8 mouse cellular contexts compared by ENCODE assay signal in the genomic region with DNA sequence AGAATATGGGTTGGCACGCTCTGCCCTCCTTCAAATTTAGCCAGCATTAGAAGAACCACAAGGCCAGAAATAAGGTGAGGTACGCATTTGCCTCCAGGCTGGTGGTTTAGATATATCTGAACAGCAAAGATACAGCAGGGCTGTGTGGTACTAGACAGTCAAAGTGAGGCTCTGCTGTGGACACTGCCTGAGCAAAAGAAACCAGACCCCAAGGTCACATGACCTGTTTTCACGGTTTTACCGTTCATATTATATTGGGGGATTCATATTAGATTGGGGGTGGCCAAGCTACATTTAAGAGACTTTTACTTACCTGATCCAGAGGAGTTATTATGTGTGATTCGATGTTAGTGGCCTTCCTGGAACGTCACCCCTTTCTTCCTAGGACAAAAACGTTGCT. TPM values are rescaled to one million over a fixed set of nuclear protein-coding genes. Genes with fewer than 3 reads are reported as not detected.
DNase-seq lines count a peak whose midpoint lies in the region; ATAC-seq and TF ChIP-seq lines count a peak whose summit lies in the region.

No protein-coding gene starts in this region.

- H3K4me2 ChIP-seq in lung, embryonic 14.5 days, result peak overlapping the region; percentile 73
- peak overlapping the region; percentile 74 for H3K4me2 ChIP-seq in hindbrain, embryonic 15.5 days
- H3K4me2 ChIP-seq in midbrain, embryonic 15.5 days, result peak overlapping the region; percentile 72

- no peaks in the 10 kb centered on the region for H3K36me3 ChIP-seq in lung, embryonic 14.5 days (ENCODE audit: insufficient read depth)
- no peaks in the 10 kb centered on the region for H3K36me3 ChIP-seq in embryonic facial prominence, embryonic 10.5 days (replicated peaks)
- no peaks in the 10 kb centered on the region for H3K36me3 ChIP-seq in hindbrain, embryonic 15.5 days
- no peaks in the 10 kb centered on the region for H3K36me3 ChIP-seq in midbrain, embryonic 15.5 days (replicated peaks)

- H3K9me3 ChIP-seq in lung, embryonic 14.5 days (ENCODE audit: low read depth, low read length), result no peaks in the 10 kb centered on the region
- no peaks in the 10 kb centered on the region for H3K9me3 ChIP-seq in embryonic facial prominence, embryonic 10.5 days
- H3K9me3 ChIP-seq in hindbrain, embryonic 15.5 days, result no peaks in the 10 kb centered on the region
- no peaks in the 10 kb centered on the region for H3K9me3 ChIP-seq in midbrain, embryonic 15.5 days

- H3K4me1 ChIP-seq in lung, embryonic 14.5 days (ENCODE audit: insufficient read depth), result 0 out of 2 replicates have a peak, but pooled peaks cover 10% of the 10 kb centered on the region
- H3K4me1 ChIP-seq in embryonic facial prominence, embryonic 10.5 days, result peaks cover 25% of the 10 kb centered on the region
- peaks cover 18% of the 10 kb centered on the region for H3K4me1 ChIP-seq in hindbrain, embryonic 15.5 days (replicated peaks)
- peaks cover 16% of the 10 kb centered on the region for H3K4me1 ChIP-seq in midbrain, embryonic 15.5 days

- peak overlapping the region; percentile 77 for H3K27ac ChIP-seq in lung, embryonic 14.5 days (ENCODE audit: low read depth)
- H3K27ac ChIP-seq in embryonic facial prominence, embryonic 10.5 days (replicated peaks), result peak overlapping the region; percentile 66; the same call in 1 of the 2 replicates
- peak overlapping the region; percentile 22; the same call in 1 of the 2 replicates for H3K27ac ChIP-seq in hindbrain, embryonic 15.5 days (replicated peaks)
- H3K27ac ChIP-seq in midbrain, embryonic 15.5 days, result no peak overlapping the region

- DNase-seq in lung, embryonic 14.5 days, result peak; percentile 24
- no peak for DNase-seq in lung, adult 18-20 months
- no peak for DNase-seq in embryonic facial prominence, embryonic 10.5 days (ENCODE audit: low spot score)
- DNase-seq in frontal cortex, postnatal 25 days (ENCODE audit: low spot score in 2 of 2), result no peak
- DNase-seq in layer of hippocampus, adult 9-10 months (ENCODE audit: low spot score), result no peak
- no peak for DNase-seq in ovary, adult 18-20 months (ENCODE audit: low spot score)

- H3K27me3 ChIP-seq in lung, embryonic 14.5 days (ENCODE audit: insufficient read depth, low read length), result no peaks in the 10 kb centered on the region
- H3K27me3 ChIP-seq in embryonic facial prominence, embryonic 10.5 days (replicated peaks; ENCODE audit: low read depth, poor library complexity, severe bottlenecking), result peaks cover 31% of the 10 kb centered on the region
- H3K27me3 ChIP-seq in hindbrain, embryonic 15.5 days, result no peaks in the 10 kb centered on the region
- H3K27me3 ChIP-seq in midbrain, embryonic 15.5 days (replicated peaks), result peaks cover 10% of the 10 kb centered on the region

- H3K9ac ChIP-seq in lung, embryonic 14.5 days, result peak overlapping the region; percentile 69
- H3K9ac ChIP-seq in hindbrain, embryonic 15.5 days, result peak overlapping the region; percentile 37
- peak overlapping the region; percentile 3 for H3K9ac ChIP-seq in midbrain, embryonic 15.5 days

- 28% methylated on average over 7 of the region's 7 CpGs for WGBS in lung, embryonic 14.5 days
- 35% methylated on average over 7 of the region's 7 CpGs for WGBS in embryonic facial prominence, embryonic 10.5 days
- 39% methylated on average over 7 of the region's 7 CpGs for WGBS in hindbrain, embryonic 15.5 days
- WGBS in midbrain, embryonic 15.5 days, result 35% methylated on average over 7 of the region's 7 CpGs

- peak overlapping the region; percentile 46 for H3K4me3 ChIP-seq in lung, embryonic 14.5 days (ENCODE audit: low read depth, low read length)
- peak overlapping the region; percentile 59 for H3K4me3 ChIP-seq in embryonic facial prominence, embryonic 10.5 days
- H3K4me3 ChIP-seq in hindbrain, embryonic 15.5 days, result peak overlapping the region; percentile 43
- H3K4me3 ChIP-seq in midbrain, embryonic 15.5 days, result peak overlapping the region; percentile 39

- ATAC-seq in lung, embryonic 14.5 days (ENCODE audit: insufficient read depth), result 0 out of 2 replicates have a peak, but pooled peaks have one; percentile 16
- ATAC-seq in hindbrain, embryonic 15.5 days (ENCODE audit: low FRiP score, low read depth), result no peak
- no peak for ATAC-seq in midbrain, embryonic 15.5 days (replicated peaks)

- TF ChIP-seq CTCF in lung, embryonic 14.5 days (IDR thresholded peaks at IDR 0.05; ENCODE audit: low read depth), result no peak

RNA-seq across cellular contexts. Expression of a gene that starts 0.7 kb away (rescaled TPM):
- polyA plus RNA-seq in lung, embryonic 14.5 days (2014; fragmentation: Nextera tagmentation; extraction: Ambion mirVana), result 6.7 and 7.6 TPM in 2 replicates
- polyA plus RNA-seq in embryonic facial prominence, embryonic 10.5 days (2016; fragmentation: Nextera tagmentation; extraction: Ambion mirVana), result 1.1 TPM in 2 replicates
- polyA plus RNA-seq in hindbrain, embryonic 15.5 days (2015; fragmentation: Nextera tagmentation; extraction: Ambion mirVana), result 3.5 and 5.2 TPM in 2 replicates
- 2.3 and 4.6 TPM in 2 replicates for polyA plus RNA-seq in midbrain, embryonic 15.5 days (2015; fragmentation: Nextera tagmentation; extraction: Ambion mirVana)

RNA-seq across cellular contexts. Expression of a gene that starts 31.2 kb away (rescaled TPM):
- 0.17 and 0.20 TPM in 2 replicates for polyA plus RNA-seq in lung, embryonic 14.5 days (2014; fragmentation: Nextera tagmentation; extraction: Ambion mirVana)
- 0.14 TPM in 1 of 2 replicates, not detected in the other for polyA plus RNA-seq in embryonic facial prominence, embryonic 10.5 days (2016; fragmentation: Nextera tagmentation; extraction: Ambion mirVana)
- 0.14 and 0.42 TPM in 2 replicates for polyA plus RNA-seq in hindbrain, embryonic 15.5 days (2015; fragmentation: Nextera tagmentation; extraction: Ambion mirVana)
- 0.05 and 0.45 TPM in 2 replicates for polyA plus RNA-seq in midbrain, embryonic 15.5 days (2015; fragmentation: Nextera tagmentation; extraction: Ambion mirVana)

RNA-seq across cellular contexts. Expression of a gene that starts 44.3 kb away (rescaled TPM):
- polyA plus RNA-seq in lung, embryonic 14.5 days (2014; fragmentation: Nextera tagmentation; extraction: Ambion mirVana), result 11.3 and 11.8 TPM in 2 replicates
- 3.0 and 5.7 TPM in 2 replicates for polyA plus RNA-seq in embryonic facial prominence, embryonic 10.5 days (2016; fragmentation: Nextera tagmentation; extraction: Ambion mirVana)
- 3.8 and 4.7 TPM in 2 replicates for polyA plus RNA-seq in hindbrain, embryonic 15.5 days (2015; fragmentation: Nextera tagmentation; extraction: Ambion mirVana)
- 2.6 and 4.0 TPM in 2 replicates for polyA plus RNA-seq in midbrain, embryonic 15.5 days (2015; fragmentation: Nextera tagmentation; extraction: Ambion mirVana)

RNA-seq across cellular contexts. Expression of a gene that starts 44.8 kb away (rescaled TPM):
- polyA plus RNA-seq in lung, embryonic 14.5 days (2014; fragmentation: Nextera tagmentation; extraction: Ambion mirVana), result 0.55 and 1.4 TPM in 2 replicates
- polyA plus RNA-seq in embryonic facial prominence, embryonic 10.5 days (2016; fragmentation: Nextera tagmentation; extraction: Ambion mirVana), result 0.14 and 0.16 TPM in 2 replicates
- polyA plus RNA-seq in hindbrain, embryonic 15.5 days (2015; fragmentation: Nextera tagmentation; extraction: Ambion mirVana), result 3.1 and 3.7 TPM in 2 replicates
- polyA plus RNA-seq in midbrain, embryonic 15.5 days (2015; fragmentation: Nextera tagmentation; extraction: Ambion mirVana), result 2.3 and 2.6 TPM in 2 replicates

RNA-seq across cellular contexts. Expression of a gene that starts 53.6 kb away (rescaled TPM):
- polyA plus RNA-seq in lung, embryonic 14.5 days (2014; fragmentation: Nextera tagmentation; extraction: Ambion mirVana), result 4.5 and 4.6 TPM in 2 replicates
- 4.2 and 4.6 TPM in 2 replicates for polyA plus RNA-seq in embryonic facial prominence, embryonic 10.5 days (2016; fragmentation: Nextera tagmentation; extraction: Ambion mirVana)
- 6.8 and 7.4 TPM in 2 replicates for polyA plus RNA-seq in hindbrain, embryonic 15.5 days (2015; fragmentation: Nextera tagmentation; extraction: Ambion mirVana)
- 7.3 and 7.9 TPM in 2 replicates for polyA plus RNA-seq in midbrain, embryonic 15.5 days (2015; fragmentation: Nextera tagmentation; extraction: Ambion mirVana)

Comparison
In these comparisons a context has a peak if more than half of its experiments do, and no peak if none do; other contexts are left out.
1. H3K9ac ChIP-seq: peak in every context shown above with its lines; median percentile 69 in lung, embryonic 14.5 days; 37 in hindbrain, embryonic 15.5 days; 3 in midbrain, embryonic 15.5 days.